Mouse (Mus musculus) cerebellum, adult (tissue): ENCODE results near the gene Mr1.

Experiments used
- ATAC-seq: cut with Nextera tagmentation; 2 replicates; pipeline ENCODE4 v1.9.2; 2017; ENCODE audit warnings: mild to moderate bottlenecking, moderate library complexity, mixed read lengths; ENCODE audit not compliant: insufficient number of reproducible peaks, low FRiP score, low TSS enrichment

Gene Mr1

DNA sequence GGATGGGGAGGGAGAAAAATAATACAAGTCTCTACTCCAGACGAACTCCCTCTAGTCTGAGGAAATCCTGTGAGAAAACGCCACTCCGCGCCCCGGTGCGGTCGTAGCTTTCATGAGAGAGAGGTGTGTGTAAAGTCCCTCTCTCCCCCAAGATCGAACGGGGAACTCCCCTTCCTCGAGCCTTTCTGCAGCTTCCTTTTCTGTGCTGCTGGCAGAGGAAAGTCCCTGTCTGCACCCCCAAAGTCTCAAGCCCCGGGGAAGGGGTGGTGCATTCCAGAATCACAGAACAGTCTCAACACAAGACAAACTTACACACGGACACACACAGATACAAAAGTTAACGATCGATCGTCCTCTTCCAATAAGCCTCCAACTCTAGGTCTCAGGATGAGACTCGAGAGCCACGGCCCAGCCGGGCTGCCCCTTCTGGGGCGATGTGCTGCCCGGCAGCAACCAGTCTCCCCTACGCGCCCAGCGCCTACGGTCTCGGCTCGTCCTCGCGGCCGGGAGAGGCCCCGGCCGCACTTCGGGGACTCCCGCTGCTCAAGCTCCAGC, 48.6 kb downstream of the Mr1 start:
- ATAC-seq, result no peak

DNA sequence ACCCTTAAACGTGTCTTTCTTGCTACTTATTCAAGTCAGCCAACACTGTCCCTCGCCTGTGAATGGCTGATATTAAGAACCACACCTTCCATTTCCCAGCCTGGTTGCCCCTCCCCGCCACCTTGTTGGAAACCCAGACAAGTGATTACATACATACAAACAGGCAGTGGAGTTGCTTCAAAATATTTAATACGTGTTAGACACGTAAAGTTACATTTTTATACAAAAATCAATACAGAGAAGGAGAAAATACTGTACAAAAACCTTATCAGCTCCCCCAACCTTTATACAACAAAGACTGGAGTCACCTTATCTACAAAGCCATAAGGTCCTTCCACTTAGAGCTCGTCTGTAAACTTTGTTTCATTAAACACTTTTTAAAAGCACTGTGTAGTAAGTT, 49.3 kb downstream of the Mr1 start:
- no peak for ATAC-seq

DNA sequence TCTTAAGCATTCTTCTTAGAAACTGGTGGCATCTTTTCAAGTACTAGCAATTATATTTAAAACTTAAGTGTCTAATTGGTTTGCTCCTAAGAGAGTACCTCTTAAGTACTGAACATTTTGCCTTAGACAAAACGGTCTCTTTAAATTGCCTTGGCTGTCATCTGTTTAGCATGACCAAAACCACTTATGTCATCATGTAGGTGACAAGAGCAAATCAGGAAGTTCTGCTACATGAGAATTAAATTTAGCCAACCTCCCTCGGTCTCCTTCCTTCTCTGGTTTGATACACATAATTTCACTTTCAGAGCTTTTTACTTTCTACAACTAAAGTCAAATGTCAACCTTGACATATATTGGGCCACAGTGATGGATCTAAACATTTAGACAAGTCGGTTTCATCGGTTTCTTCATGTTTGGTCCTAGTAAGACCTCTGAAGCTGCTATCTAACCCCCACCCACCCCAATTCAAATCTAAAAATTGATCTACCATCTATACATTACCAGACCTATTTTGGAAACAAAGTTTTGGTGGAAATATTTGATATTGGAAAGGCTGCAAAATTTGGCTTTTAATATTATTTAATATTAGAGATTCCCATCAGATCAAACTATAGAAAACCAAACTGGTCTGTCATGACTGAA, 49.9 kb downstream of the Mr1 start:
- ATAC-seq, result no peak

DNA sequence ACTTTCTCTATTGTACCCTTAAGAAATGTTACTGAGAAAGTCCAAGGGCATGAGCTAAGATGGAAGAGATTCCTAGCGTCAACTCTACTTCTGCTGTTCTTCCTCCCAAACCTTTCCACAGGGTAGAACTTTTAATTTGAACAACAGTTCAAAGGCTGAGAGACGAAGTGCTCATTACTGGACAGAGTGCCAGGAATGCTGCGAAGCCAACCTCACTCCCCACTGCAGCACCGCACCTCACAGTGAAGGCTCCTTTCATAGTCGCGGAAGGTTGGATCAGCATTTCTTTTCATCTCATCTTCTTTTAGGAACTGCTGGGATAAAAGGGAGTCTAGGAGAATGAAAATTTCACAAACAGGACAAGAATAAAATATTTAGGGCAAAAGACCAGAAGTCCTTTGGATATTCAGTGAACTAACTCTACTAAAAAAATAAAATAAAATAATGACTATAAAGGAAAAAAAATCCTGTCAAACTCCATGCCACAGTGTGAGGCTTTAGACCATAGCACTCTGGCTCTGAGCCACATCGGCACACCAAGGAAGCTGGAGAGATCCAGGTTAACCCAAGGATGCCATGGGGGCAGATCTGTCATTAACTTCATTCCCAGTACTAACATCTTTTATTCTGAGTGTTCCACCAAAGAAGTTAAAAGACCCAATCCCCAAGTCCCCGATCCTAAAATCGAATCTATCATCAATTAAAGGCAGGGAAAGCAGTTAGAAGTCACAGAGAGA, 52.5 kb downstream of the Mr1 start:
- ATAC-seq, result no peak

DNA sequence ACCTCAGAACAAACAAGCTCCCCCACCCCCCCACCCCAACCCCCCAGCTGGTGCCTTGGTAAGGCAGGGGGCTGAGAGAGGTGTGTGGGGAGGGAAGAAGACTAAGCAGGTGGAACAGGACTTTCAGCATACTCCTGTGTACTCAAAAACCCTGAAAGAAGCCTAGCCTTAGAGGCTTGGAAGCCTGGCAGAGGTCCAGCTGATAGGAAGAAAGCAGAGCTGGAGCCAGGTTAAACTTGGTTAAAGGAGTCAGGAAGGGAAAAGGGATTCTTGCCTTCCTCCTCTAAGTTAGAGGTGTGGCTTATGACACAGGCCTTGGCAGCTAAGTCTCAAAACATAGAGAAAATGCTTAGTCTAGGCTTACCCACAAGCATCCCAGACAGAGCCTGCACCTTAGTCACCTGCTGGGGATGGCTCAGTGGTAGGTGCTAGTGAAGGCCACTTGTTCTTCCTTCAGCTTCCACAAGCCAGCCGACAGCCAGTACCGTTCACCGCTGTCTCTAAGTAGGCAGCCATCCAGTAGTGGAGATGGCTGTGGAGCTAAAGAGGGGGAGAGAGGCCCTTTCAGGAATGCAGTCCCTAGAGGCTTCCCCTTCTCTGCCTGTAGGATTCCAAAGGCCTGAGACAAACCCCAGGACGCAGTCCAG, 53.3 kb downstream of the Mr1 start:
- ATAC-seq, result no peak

DNA sequence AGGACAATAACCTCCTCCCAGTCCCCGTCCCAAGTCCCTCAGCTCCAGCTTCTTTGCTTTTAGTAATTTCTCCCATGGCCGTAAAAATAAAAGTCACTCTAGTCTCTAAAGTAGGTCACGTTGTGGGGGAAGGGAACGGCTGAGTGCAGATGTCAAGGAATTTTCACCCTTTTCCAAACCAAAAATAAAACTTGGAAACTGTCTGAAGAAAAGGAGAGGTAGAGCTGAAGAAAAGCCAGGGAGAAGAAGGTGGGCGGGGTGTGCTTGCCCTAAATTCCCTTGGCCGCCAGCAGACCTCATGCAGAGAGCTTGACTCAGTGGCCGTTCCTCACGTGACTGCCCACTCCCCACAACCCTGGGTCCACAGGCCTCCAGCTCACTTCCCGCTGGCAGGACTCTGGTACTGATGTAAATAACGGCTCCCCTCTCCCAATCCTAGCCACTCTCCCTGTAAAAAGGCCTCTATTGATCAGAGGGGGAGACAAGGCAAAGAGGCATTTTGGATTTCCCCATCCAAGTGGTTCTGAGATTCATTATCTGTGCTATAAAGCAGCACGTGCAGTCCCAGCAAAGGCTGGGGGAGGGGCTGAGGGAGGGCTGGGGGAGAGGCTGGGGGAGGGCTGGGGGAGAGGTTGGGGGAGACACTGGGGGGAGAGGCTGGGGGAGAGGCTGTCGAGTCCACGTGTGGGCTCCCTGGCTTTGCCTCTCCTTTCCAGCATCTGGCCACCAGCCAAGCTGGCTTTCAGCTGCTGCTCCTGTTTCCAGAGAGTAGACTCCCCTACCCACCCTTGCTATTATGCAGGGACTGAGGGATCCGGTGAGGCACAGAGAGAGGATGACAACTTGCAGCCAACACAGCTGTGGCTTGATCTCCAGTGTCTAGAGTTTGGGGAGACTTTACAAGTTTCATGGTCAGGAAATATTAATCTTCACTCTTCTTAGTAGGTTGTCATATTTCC, 54.5 kb downstream of the Mr1 start:
- no peak for ATAC-seq

DNA sequence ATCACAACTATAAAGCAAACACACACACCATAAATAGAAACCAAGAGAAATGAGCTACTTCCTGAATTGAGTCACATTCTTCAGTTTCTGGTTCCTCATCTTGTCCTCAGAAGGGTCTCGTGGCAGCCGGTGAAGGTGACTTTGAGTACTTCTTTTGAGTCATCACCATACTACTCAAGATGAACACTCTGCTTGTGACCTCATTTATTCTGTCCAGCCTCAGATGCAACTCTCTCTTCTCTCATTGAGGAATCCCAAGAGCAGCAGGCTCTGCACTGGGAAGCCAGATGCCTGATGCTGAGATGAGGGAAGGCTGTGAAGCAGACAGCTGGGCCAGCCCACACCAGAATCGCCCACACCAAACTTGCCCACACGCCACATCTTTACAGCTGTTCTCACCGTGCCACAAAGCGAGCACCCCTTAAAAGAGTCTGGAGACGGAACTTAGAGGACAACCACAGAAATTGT, 55.2 kb downstream of the Mr1 start:
- no peak for ATAC-seq

DNA sequence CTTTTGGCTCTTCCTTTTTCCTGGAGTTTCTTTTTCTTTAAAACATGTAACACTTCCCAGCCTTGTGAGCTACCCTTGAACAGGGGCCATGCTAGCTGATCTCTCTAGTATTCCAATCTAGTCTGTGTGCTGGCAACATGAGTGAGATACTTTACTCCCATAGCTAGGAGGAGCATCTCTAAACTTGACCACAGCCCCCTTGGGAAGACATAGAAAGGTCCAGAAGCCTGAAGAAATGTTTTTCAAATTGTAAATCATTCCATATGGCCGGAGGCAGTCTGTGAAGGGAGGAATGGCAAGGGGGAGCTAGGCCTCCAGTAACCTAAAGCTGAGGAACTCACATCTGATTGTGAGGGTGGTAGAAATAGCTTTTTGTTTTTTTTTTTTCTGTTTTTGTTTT, 55.9 kb downstream of the Mr1 start:
- ATAC-seq, result no peak

DNA sequence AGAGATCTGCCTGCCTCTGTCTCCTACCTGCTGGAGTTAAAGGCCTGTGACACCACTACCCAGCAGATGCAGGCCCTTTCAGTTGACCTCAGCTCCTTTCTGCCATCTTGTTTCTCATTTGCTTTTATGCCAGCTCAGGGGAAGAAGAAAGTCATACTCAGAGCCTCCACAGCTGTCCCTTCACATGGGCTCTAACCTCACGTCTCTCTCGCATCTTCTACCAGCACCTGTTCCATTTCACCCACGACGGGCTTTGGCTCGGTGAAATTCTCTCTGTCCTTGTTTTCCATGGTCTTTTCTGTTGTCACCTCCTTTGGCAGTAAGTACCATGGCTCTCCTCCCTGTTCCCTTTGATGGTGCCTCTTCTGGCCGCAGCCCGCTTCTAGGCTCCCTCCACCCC, 56.3 kb downstream of the Mr1 start:
- ATAC-seq, result no peak

DNA sequence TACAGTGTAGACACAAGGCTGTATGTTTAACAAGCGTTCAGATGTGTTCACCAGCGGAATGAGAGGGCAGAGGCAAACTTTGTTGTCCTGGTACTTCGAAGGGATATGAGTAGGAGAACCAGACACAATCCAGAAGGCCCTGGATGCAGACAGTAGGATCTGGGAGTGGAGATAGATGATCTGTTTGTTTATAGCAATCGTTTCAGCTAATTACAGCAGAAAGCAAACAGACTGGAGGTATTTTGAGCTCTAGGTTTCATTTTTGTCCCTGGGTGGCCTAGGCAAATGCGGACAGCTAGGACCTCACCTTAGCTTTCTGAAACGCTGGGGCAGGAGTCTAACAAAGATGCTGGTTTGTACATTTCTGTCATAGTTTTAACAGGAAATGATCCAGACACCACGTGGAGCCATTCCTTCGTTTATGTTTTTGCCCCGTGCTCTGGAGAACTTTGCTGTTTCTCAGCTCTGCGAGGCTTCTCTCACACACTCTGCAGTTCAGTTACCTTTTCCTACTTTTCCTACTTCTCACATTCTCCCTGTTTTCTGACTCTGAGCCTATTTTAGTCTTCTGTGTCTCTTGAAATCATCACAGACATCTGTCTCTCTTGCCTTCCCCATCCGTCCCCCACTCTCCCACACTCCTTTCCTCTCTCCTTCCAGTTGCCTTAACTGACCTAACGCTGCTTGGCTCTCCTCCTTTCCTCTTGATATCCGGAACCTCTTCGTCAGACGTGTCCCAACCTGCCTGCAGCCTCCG, 57.6 kb downstream of the Mr1 start:
- ATAC-seq, result no peak

DNA sequence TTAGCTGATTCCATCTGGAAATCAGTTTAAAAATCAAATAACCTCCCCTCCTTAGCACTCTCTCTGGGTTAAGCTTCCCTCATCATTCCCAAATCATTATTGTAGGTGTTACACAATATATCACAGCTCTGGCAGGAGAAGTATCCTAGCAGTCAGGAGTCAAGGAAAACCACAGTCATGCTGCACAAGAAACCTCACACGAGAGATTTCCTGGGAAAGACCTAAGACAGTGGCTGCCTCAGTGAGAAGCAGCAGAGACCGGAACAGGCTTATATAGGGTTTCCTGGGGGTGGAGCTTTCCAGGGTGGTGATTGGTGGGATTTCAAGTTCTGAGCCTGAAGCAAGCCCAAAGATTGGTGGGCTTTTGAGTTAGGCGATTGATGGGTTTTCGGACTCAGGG, 58.6 kb downstream of the Mr1 start:
- ATAC-seq, result no peak

DNA sequence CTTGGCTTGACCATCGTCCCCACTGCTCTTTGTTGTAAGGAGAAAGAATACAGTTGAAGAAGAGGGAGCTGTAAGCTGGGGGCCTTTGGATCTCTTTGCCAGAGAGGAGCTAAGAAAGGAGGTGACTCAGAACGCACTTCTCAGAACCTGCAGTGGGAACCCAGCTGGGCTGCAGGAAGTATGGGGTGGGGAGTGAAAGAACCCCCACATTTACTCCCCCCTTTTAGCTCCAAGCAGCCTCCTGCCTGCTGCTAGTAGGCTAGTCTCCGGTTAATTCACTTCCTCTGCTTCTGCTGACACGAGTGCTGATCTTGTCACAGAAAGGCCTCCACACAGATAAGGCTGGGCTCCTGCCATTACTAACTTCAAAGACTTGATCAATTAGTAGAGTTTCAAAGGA, 59.7 kb downstream of the Mr1 start:
- ATAC-seq, result no peak

DNA sequence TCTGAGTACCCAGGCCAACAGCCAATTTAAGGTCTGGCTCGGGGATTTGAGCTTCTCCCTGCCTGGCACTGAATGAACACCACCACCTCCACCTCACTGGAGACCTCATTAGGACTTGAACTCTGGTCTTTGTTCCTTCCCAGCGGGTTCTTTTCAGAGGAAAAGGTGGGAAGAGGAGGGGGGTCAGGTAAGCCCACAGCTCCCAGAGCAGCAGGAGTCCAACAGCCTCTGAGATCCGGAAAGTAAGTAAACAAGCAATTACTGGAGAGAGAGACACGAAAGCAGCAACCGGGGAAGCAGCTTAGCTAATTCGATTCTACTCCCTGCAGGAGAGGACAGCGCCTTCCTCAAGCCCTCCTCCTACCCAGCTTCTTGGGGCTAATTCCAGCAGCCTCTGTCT, 60.2 kb downstream of the Mr1 start:
- no peak for ATAC-seq

DNA sequence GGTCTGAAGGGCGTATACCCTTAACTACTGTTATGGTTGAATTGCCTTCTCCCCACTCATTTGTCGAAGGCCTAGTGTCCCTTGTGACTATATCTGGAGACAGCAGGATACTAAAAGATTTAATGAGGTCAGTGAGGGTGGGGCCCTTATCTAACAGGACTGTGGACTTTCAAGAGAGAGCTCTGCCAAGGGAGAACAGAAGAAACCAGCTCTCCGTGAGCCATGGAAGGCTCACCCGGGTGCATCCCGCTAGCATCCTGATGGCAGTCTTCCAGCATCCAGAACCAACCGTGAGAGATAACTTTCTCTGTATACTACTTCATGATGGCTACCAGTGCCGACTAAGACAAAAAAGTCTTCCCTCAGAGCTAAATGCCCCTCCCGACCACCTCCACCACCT, 61.8 kb downstream of the Mr1 start:
- ATAC-seq, result no peak

DNA sequence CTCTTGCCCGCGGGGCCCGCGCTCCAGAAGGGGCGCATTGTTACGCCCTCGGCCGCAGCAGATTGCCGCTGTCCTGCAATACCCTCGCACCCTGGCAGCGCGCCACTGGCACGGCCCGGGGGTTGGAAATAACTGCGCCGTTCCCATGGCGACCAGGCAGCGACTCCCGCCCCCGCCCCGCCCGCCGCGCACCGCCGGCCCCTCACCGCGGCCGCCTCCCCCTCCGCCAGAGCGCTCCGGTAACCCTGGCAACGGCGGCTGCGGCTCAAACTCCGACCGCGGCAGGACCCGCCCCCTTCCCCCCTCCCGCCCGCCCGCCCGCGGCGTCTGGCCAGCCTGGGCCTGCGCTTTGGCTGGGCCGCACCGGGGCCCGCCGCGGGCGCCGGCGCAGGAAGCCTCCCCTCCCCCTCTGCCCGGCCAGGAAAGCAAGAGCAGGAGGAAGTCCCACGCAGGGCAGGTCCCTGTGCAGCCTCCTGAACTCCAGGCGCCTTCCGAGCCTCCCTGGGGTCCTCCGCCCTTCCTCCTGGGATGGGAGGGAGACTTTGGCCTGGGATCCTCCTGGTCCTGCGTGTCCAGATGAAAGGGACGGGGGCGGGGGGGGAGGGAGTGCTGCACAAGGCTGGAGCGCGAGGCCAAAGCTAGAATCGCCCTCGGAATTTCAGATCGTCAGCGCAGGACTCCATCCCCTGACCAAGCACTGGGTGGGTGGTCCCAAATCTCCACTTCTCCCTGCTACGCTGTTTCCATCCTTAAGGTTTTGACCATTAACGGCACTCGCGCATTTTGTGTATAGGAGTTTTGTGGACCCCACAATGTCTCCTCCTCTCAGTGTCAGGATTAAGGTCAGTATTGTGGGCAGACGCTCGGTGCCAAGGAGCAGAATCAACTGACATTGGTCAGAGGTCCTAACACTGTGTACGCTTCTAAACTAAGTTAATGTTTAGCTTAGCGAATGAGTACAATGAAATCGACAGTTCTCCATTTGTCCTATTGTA, 63.0 kb downstream of the Mr1 start:
- ATAC-seq, result peak; percentile 57

DNA sequence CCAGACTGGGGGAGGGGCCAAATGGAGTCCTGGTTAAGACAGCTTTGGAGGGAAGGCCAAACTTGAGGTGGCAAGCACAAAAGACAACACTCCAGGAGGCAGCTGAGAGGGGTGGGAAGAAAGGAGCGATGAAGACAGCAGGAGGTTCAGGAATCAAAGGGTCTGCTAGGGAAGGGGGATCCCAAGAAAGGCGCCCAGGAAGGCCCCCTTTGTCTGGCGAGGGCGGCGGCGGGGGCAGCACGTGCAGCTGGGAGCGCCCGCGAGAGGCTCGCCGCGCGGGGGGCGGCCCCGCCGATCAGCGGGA, 63.7 kb downstream of the Mr1 start:
- ATAC-seq, result no peak

DNA sequence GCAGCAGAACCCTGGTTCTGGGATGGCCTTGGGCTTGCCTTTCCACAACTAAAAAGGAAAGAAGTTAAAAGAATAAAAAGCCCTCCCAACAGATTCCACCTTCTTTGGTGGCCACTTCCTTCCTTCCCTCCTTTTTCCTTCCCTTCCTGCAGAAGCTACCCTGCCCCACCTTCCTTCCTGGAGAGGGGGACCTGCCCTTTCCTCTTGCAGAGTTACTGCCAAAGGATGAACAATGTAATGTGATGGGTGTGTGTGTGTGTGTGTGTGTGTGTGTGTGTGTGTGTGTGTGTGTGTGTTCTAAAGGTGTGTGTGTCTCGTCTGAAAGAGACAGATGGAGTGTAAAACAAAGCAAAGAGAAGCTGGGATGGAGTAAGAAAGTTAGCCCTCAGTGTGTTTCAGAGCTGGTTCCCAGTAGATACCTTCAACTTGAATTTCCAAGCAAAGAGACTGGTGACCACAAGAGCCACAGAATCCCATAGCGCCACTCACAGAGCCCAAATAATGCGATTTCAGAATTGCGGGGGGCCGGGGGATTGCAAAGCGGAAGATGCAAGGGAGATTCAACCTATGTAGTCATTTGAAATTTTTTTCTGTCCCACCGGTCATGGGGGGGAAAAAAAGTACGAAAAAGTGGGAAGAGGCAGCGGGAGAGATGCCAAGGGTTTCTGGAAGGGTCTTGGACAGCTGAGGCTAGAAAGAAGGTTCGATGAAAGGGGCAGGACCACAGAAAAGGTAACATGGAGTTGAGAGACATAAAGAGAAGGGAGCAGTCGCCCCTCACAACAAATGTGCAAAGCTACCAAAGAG, 64.3 kb downstream of the Mr1 start:
- no peak for ATAC-seq

DNA sequence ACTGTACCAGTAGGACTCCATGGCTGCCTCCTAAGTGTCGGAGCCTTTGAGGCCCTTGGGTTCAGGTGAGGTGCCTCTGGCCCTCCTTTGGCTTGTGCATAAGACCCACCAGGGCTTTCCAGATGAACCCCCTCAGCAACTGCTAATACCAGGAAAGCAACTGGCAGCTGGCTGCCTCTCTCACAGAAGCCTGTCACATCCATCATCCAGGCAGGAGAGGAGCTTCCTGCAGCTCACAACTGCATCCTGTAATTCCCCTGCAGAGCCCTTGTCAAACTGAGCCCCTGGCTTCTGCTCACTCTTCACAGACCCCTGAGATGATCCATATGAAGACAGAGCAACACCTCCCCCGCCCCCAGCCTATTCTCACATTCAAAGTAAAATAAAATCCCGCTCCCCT, 68.9 kb downstream of the Mr1 start:
- no peak for ATAC-seq
